Mouse (Mus musculus) activated CD4-positive, CD25-positive, alpha-beta regulatory T cell, adult 4 months (primary cell): Measurements from ENCODE around the gene Nipa2. TPM values are rescaled to one million over a fixed set of nuclear protein-coding genes. Genes with fewer than 3 reads are reported as not detected.

ENCODE experiments used
- ATAC-seq: one replicate; pipeline ENCODE4 v1.8.0; 2017
- polyA plus RNA-seq, 2 experiments: library from polyadenylated mRNA; unstranded; fragments of 100-300 nt; shearing (Covaris generic); gene quantifications; one replicate each; pipeline ENCODE4 v1.2.1; 2017

Nipa2 gene
- 10 to 100 TPM; 21.6 to 21.8 TPM for polyA plus RNA-seq

GRCm38 (mm10) chr7:55962004-55962908 is at the start of gene Nipa2:
Nipa2 (minus strand) TSS chr7:55962476.
- ATAC-seq: peak; percentile 88

GRCm38 (mm10) chr7:56011018-56011333 is 48.7 kb upstream of the Nipa2 start:
- no peak for ATAC-seq

- ATAC-seq: no peak
Observed at GRCm38 (mm10) chr7:56010318-56011017, 48.2 kb upstream of the Nipa2 start.

- no peak for ATAC-seq
Observed at GRCm38 (mm10) chr7:55998997-55999396, 36.7 kb upstream of the Nipa2 start.

- no peak for ATAC-seq
Observed at GRCm38 (mm10) chr7:55995013-55995412, 32.7 kb upstream of the Nipa2 start.

- ATAC-seq: no peak
Observed at GRCm38 (mm10) chr7:55991858-55992257, 29.6 kb upstream of the Nipa2 start.

- ATAC-seq: no peak
Observed at GRCm38 (mm10) chr7:55991129-55991528, 28.9 kb upstream of the Nipa2 start.

GRCm38 (mm10) chr7:55986526-55987214 is 24.4 kb upstream of the Nipa2 start:
- peak; percentile 84 for ATAC-seq

- no peak for ATAC-seq
Observed at GRCm38 (mm10) chr7:55984754-55985153, 22.5 kb upstream of the Nipa2 start.

- no peak for ATAC-seq
Observed at GRCm38 (mm10) chr7:55983107-55983506, 20.8 kb upstream of the Nipa2 start.

- no peak for ATAC-seq
Observed at GRCm38 (mm10) chr7:55982010-55982700, 19.9 kb upstream of the Nipa2 start.

- no peak for ATAC-seq
Observed at GRCm38 (mm10) chr7:55981511-55981910, 19.2 kb upstream of the Nipa2 start.

GRCm38 (mm10) chr7:55974429-55974828 is 12.2 kb upstream of the Nipa2 start:
- no peak for ATAC-seq

- ATAC-seq: no peak
Observed at GRCm38 (mm10) chr7:55969415-55969814, 7.1 kb upstream of the Nipa2 start.

- ATAC-seq: peak; percentile 96
Observed at GRCm38 (mm10) chr7:55968258-55968901, 6.1 kb upstream of the Nipa2 start.

- ATAC-seq: no peak
Observed at GRCm38 (mm10) chr7:55966866-55967460, 4.7 kb upstream of the Nipa2 start.

- no peak for ATAC-seq
Observed at GRCm38 (mm10) chr7:55960506-55960905, 1.8 kb downstream of the Nipa2 start.

GRCm38 (mm10) chr7:55959801-55960200 is 2.5 kb downstream of the Nipa2 start:
- no peak for ATAC-seq

- no peak for ATAC-seq
Observed at GRCm38 (mm10) chr7:55957916-55958315, 4.4 kb downstream of the Nipa2 start.

- peak; percentile 40 for ATAC-seq
Observed at GRCm38 (mm10) chr7:55957178-55957577, 5.1 kb downstream of the Nipa2 start.

GRCm38 (mm10) chr7:55956054-55956453 is 6.2 kb downstream of the Nipa2 start:
- no peak for ATAC-seq

GRCm38 (mm10) chr7:55938341-55938740 is 23.9 kb downstream of the Nipa2 start:
- no peak for ATAC-seq
